8 mouse cellular contexts compared by ENCODE assay signal in the genomic region with DNA sequence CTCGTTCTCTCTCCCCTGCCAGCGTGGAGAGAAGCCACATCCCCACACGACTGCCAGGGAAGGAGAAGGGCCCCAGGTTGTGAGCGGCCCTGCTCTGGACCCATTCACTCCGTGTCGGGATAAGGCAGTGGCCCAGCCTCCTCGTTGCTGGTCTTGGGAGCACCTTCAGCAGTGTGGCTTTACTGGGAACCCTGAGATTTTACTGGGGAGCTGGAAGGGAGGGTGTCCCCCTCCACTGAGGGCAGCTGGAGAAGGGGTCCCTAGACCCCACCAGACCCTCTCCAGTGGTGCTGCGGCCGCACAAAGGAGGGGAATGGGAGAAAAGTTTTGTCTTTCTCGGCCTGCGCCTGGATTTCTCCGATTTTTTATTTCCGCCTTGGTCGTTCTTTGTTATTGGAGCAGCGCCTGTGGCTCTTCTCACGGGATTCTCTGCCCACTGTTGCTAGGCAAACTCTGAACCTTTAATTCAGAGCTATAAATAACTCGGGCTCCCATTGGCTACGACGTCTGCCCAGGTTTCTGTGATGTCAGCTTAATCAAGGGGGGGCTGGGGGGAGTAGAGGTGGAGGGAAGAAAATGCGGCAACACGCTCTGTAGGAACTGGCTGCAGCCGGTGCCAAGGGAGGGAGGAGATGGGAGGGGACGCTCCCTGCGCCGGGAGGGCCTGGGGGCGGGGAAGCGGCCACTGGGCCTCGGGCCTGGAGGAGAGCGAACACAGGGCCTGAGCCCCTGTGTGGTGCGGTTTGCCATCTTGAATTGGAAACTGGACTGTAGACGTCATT. TPM values are rescaled to one million over a fixed set of nuclear protein-coding genes. Genes with fewer than 3 reads are reported as not detected.
A peak's percentile ranks its signal among the peaks of the same experiment; 100 is the strongest.
DNase-seq lines count a peak whose midpoint lies in the region; ATAC-seq and TF ChIP-seq lines count a peak whose summit lies in the region.

No protein-coding gene starts in this region.

- no peaks in the 10 kb centered on the region for H3K27me3 ChIP-seq in hindbrain, embryonic 15.5 days

- H3K36me3 ChIP-seq in hindbrain, embryonic 15.5 days, result 0 out of 2 replicates have a peak, but pooled peaks cover 7% of the 10 kb centered on the region

- H3K4me2 ChIP-seq in hindbrain, embryonic 15.5 days, result peak overlapping the region; percentile 90

- peak overlapping the region; percentile 91 for H3K9ac ChIP-seq in hindbrain, embryonic 15.5 days

- H3K27ac ChIP-seq in hindbrain, embryonic 15.5 days (replicated peaks), result peak overlapping the region; percentile 98
- peak overlapping the region; percentile 98 for H3K27ac ChIP-seq in left cerebral cortex, adult 2 months

- no peak for TF ChIP-seq CTCF in left cerebral cortex, adult 2 months (IDR thresholded peaks at IDR 0.05)

- peak overlapping the region; percentile 64 for H3K4me3 ChIP-seq in hindbrain, embryonic 15.5 days
- peak overlapping the region; percentile 86 for H3K4me3 ChIP-seq in left cerebral cortex, adult 2 months

- no peaks in the 10 kb centered on the region for H3K9me3 ChIP-seq in hindbrain, embryonic 15.5 days

- ATAC-seq in hindbrain, embryonic 15.5 days (ENCODE audit: low FRiP score, low read depth), result peak; percentile 78
- ATAC-seq in megakaryocyte, adult 5-6 weeks (ENCODE audit: poor library complexity, severe bottlenecking), result peak; percentile 35

- intact Hi-C loops in left cerebral cortex, adult 2 months (cut with DNase I), result loop anchor here (2.0 to 5.0 kb wide), 6 partner anchors 49 to 313 kb away; no protein-coding TSS in a partner anchor

- H3K4me1 ChIP-seq in hindbrain, embryonic 15.5 days (replicated peaks), result peaks cover 30% of the 10 kb centered on the region

- peak; percentile 84 for DNase-seq in WW6 (ENCODE audit: low read depth, low spot score)
- DNase-seq in cerebellum, postnatal 36 days, result peak; percentile 87 to 90
- DNase-seq in frontal cortex, postnatal 36 days (ENCODE audit: low spot score in 2 of 2), result peak; percentile 71 to 86
- peak; percentile 80 for DNase-seq in left cerebral cortex, adult 2 months (ENCODE audit: extremely low spot score in 1 of 2, low spot score in 2 of 2)
- peak; percentile 81 for DNase-seq in right cerebral cortex, adult 2 months (ENCODE audit: low spot score in 2 of 2)
- DNase-seq in urinary bladder, postnatal 10 days (ENCODE audit: low spot score), result peak; percentile 47

- 0% methylated on average over 31 of the region's 31 CpGs for WGBS in hindbrain, embryonic 15.5 days

RNA-seq across cellular contexts. Expression of a gene that starts 51.1 kb away (rescaled TPM):
- 203 and 213 TPM in 2 replicates for polyA plus RNA-seq in hindbrain, embryonic 15.5 days (2015; fragmentation: Nextera tagmentation; extraction: Ambion mirVana)
- 100 to 1,000 TPM; 178 to 186 TPM for total RNA-seq in left cerebral cortex, adult 2 months (2021)
- not detected in 2 replicates for total RNA-seq in megakaryocyte, adult 5-6 weeks (2015)
- total RNA-seq in megakaryocyte, adult 5-6 weeks (2017), result not detected in 2 replicates

Comparison
In these comparisons a context has a peak if more than half of its experiments do, and no peak if none do; other contexts are left out.
1. Peak in every context shown above with its lines: DNase-seq, ATAC-seq, H3K4me3 ChIP-seq and H3K27ac ChIP-seq.
2. RNA of a gene that starts 51.1 kb away (total RNA-seq): 178 to 186 TPM in left cerebral cortex, adult 2 months; not detected in megakaryocyte, adult 5-6 weeks; every median in the first group is over 100 times any median in the second.